Mouse (Mus musculus): ENCODE measurements around the gene Igdcc3.

Gene Igdcc3

GRCm38 (mm10) chr9:65140936-65141305 lies at the start of gene Igdcc3:
Gene Igdcc3, plus strand, starts transcription at chr9:65141189.
- peak; percentile 93 for DNase-seq (ENCODE audit: extremely low spot score)

GRCm38 (mm10) chr9:65094237-65094636 lies 46.8 kb upstream of the Igdcc3 start:
- DNase-seq (ENCODE audit: extremely low spot score), result no peak

GRCm38 (mm10) chr9:65100991-65101685 lies 39.9 kb upstream of the Igdcc3 start, which contains the start of gene Igdcc4:
Gene Igdcc4, plus strand, starts transcription at chr9:65101486.
- DNase-seq (ENCODE audit: extremely low spot score), result peak; percentile 47

GRCm38 (mm10) chr9:65101686-65102376 lies 39.2 kb upstream of the Igdcc3 start:
- DNase-seq (ENCODE audit: extremely low spot score), result peak; percentile 46

DNA sequence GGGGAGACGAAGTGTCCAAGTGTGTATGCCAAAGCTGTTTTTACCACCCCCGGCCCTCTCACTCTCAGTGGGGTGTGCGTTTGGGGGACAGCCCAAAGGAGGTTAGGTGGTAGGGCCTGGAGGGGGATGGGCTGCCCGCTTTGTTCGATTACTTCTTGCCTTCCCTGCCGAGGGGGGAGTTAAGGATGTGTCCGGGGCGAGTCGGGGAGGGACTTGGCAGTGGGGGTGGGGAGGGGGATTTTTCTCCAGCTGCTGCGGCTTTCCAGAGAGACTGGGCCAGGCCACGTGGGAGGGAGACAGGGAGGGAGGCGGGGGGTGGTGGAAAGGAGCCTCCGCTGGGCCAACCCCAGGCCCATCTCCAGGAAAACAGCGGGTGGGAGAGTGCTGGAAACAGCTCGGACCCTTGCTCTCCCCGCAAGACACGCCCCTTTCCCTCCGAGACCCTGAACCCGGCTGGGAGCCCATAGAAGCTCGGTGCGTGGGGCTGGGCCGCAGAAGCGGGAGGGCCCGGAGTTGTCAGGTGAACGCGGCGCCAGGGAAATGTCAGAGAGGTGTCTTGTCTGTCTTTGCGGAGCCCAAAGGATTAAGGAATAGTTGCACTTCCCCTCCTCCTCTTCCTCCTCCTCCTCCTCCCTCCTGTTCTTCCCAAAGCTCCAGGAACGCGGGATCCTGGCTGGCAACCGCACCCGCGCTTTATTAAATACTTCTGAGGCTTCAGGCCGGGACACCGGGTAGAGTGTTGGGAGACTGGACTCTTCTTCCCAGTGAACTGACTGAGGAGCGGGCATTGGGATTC lies 38.4 kb upstream of the Igdcc3 start:
- peak; percentile 72 for DNase-seq (ENCODE audit: extremely low spot score)

- DNase-seq (ENCODE audit: extremely low spot score), result no peak
Measured at GRCm38 (mm10) chr9:65103173-65103752, 37.7 kb upstream of the Igdcc3 start.

DNA sequence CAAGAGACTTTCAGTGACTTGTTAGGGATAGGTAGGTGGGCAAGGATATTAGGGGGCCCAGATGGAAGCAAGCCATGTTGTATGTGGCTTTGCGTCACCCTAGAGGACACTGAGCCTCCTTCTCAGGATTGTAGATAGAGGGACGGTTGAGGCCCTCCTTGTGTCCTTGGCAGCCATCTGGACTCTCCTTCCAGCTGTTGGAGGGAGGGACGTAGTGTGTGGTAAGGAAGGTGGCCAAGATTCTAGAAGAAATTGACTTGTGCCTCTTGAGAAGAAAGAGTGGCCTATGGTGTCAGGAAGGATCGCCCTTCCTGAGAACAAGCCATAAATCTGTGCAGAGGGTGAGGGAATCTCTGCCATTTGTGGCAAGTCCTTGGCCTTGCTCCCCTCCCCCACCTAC lies 34.2 kb upstream of the Igdcc3 start:
- DNase-seq (ENCODE audit: extremely low spot score), result no peak

DNA sequence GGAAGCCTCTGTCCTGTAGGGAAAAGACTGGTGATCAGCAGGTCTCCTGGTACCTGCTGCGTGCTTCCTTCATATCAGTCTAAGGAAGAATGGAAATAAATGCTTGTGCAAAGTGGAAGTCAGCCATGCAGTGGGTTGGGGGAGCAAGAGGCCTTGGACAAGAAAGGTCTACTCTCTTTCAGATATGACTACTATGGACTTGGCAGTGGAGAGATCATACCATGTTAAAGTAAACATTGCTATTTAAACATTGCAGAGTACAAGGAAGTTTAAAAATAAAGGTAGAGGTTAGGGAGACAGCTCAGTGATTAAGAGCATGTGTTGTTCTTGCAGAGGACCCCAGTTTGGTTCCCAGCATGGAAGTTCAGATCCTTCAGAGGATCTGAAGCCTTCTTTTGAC lies 33.1 kb upstream of the Igdcc3 start:
- DNase-seq (ENCODE audit: extremely low spot score), result no peak

- DNase-seq (ENCODE audit: extremely low spot score), result peak; percentile 68
Measured at GRCm38 (mm10) chr9:65109132-65110072, 31.6 kb upstream of the Igdcc3 start.

- no peak for DNase-seq (ENCODE audit: extremely low spot score)
Measured at GRCm38 (mm10) chr9:65111698-65112097, 29.3 kb upstream of the Igdcc3 start.

DNA sequence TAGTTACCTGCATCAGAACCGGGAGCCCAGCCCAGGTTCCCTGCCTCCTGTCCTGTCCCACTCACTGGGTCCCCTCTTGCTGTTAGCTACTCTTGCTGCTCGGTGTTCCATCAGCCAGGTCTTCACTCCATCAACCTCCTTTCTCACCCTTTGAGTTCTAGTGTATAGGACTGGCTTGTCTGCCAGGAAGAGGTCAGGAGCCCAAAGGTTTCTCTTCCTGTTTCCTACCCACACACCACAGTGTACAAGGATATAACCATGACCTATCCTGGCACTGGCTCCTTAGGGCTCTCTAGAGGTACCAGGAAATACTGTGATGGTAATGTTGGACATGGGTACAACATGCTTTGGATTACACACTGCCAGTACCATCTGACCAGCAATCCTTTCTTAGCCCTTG lies 27.3 kb upstream of the Igdcc3 start:
- no peak for DNase-seq (ENCODE audit: extremely low spot score)

DNA sequence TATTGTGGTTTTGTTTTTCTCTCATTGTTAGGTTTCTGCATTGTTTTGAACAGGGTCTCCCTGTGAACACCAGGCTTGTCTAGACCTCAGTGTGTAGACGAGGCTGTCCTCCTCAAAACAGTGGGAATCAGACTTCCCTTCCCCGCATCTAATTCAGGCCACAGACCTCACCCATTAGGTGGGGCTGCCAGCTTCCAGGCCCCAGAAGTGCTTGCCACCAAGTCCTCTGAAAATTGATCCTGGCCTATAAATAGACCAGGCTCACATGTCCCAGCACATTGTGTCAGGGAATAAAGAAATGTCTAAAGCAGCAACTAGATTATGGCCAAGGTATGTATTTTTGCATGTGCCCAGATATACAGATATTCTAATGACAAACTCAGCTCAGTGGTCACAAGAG lies 25.1 kb upstream of the Igdcc3 start:
- DNase-seq (ENCODE audit: extremely low spot score), result no peak

DNA sequence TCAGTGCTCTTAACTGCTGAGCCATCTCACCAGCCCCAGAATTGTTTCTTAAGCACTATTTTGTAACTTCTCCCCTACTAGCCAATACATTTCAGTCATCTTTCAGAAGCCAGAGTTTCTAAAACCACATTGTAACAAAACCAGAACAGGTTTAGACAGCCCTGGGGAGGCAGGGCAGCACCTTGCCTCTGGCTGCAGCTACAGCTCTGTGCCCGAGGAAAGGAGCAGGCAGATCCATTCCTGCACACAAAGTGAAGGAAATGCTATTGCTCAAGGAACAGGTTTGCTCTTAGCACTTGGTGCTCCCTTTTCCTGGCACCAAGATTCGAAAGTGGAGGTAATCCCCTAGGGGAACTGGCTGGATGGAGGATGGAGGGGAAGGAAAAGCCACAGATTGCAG lies 23.5 kb upstream of the Igdcc3 start:
- no peak for DNase-seq (ENCODE audit: extremely low spot score)

GRCm38 (mm10) chr9:65120935-65121334 lies 20.1 kb upstream of the Igdcc3 start:
- DNase-seq (ENCODE audit: extremely low spot score), result peak; percentile 78

DNA sequence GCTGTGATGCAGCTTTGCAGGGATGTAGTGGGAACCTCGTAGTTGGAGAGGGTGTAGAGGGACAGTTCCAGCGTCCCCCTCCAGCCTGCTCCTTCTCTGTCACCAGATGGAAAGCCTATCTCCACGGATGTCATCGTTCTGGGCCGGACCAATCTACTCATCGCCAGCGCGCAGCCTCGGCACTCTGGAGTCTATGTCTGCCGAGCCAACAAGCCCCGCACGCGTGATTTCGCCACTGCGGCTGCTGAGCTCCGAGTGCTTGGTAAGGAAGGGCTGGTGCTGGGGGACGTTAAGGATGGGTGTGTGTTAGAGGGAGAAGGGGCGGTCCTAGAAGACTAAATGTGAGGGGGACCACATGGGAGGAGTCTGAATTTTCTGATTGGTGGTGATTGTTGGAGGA lies 18.4 kb upstream of the Igdcc3 start:
- no peak for DNase-seq (ENCODE audit: extremely low spot score)

GRCm38 (mm10) chr9:65123552-65124168 lies 17.3 kb upstream of the Igdcc3 start:
- DNase-seq (ENCODE audit: extremely low spot score), result peak; percentile 81

- DNase-seq (ENCODE audit: extremely low spot score), result peak; percentile 84
Measured at GRCm38 (mm10) chr9:65128123-65128815, 12.7 kb upstream of the Igdcc3 start.

DNA sequence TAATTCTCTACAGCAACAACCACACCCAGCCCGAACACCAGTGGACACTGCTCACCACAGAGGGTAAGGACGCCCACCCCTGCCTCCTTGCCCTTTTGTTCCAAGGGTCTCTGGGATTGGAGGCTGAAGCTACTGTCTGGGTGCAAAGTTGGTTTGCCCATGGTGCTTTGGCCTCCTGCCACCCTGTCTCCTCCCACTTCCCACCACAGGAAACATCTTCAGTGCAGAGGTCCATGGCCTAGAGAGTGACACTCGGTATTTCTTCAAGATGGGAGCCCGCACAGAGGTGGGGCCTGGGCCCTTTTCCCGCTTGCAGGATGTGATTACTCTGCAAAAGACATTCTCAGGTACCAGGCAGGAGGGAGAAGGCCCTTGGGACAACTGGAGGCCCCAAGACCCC lies 9.3 kb upstream of the Igdcc3 start:
- DNase-seq (ENCODE audit: extremely low spot score), result no peak

DNA sequence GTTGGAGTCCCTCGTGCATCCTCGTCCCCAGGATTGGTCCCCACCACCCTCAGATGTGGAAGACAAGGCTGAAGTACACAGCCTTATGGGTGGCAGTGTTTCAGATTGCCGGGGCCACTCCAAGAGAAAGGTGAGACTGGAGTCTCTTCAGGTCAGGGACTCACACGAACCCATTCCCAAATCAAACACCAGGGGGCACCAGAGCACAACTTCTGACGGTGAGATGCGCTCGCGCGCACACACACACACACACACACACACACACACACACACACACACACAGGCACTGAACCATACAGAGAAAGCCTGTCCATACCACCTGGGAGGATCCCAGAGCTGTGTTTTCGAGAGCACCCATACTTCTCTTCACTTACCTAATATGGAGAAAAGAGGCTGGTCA lies 7.2 kb upstream of the Igdcc3 start:
- DNase-seq (ENCODE audit: extremely low spot score), result peak; percentile 86

DNA sequence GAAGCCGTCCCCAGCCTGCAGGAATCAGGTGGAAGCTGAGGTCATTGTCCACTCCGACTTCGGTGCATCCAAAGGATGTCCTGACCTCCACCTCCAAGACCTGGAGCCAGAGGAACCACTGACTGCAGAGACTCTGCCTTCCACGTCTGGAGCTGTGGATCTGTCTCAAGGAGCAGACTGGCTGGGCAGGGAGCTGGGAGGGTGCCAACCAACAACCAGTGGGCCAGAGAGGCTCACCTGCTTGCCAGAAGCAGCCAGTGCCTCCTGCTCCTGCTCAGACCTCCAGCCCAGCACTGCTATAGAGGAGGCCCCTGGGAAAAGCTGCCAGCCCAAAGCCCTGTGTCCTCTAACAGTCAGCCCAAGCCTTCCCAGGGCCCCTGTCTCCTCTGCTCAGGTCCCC lies 5.9 kb upstream of the Igdcc3 start:
- no peak for DNase-seq (ENCODE audit: extremely low spot score)

Measured in embryo, embryonic 9.5 days (tissue).